Mouse (Mus musculus) hematopoietic multipotent progenitor cell, adult 10-12 weeks (in vitro differentiated cells): ENCODE results near the gene Ap4m1. TPM values are rescaled to one million over a fixed set of nuclear protein-coding genes. Genes with fewer than 3 reads are reported as not detected.

ENCODE experiments used
- polyA plus RNA-seq: library from polyadenylated mRNA; stranded (reverse); fragments of >175 nt; gene quantifications from 2 replicates; pipeline ENCODE4 v1.2.3, GENCODE M21; 2012; ENCODE audit warnings: low replicate concordance

Ap4m1 gene
- 7.5 and 19.0 TPM in 2 replicates for polyA plus RNA-seq

GRCm38 (mm10) chr5:138171695-138172491 is at the start of gene Ap4m1, which contains the start of gene Mcm7:
Gene Ap4m1 (plus strand): TSS chr5:138172002.
Gene Mcm7 (minus strand): TSS chr5:138172422.

GRCm38 (mm10) chr5:138155443-138155976 is 16.3 kb upstream of the Ap4m1 start, which contains the start of gene Zfp113:
Gene Zfp113 (minus strand): TSS chr5:138155744.

GRCm38 (mm10) chr5:138160842-138161665 is 10.7 kb upstream of the Ap4m1 start, which contains the start of gene Cops6:
Gene Cops6 (plus strand): TSS chr5:138161071.

GRCm38 (mm10) chr5:138186950-138187638 is 15.3 kb downstream of the Ap4m1 start, which contains the start of the genes Taf6 and Cnpy4:
Gene Taf6 (minus strand): TSS chr5:138187451.
Gene Cnpy4 (plus strand): TSS chr5:138187485.

GRCm38 (mm10) chr5:138193771-138194727 is 22.2 kb downstream of the Ap4m1 start, which contains the start of gene Mblac1:
Gene Mblac1 (plus strand): TSS chr5:138194314.

GRCm38 (mm10) chr5:138225700-138226099 is 53.9 kb downstream of the Ap4m1 start, which contains the start of gene Nxpe5:
Gene Nxpe5 (plus strand): TSS chr5:138225898.

Other genes starting within 250 kb of the Ap4m1 start
- not detected in 2 replicates for gene Gjc3, start 208.9 kb upstream of the Ap4m1 start, polyA plus RNA-seq
- not detected in 2 replicates for gene Azgp1, start 190.5 kb upstream of the Ap4m1 start, polyA plus RNA-seq
- gene Smok3a, start 150.7 kb upstream of the Ap4m1 start, polyA plus RNA-seq: not detected in 2 replicates
- not detected in 2 replicates for gene Smok3b, start 150.6 kb upstream of the Ap4m1 start, polyA plus RNA-seq
- gene Smok3c, start 118.8 kb upstream of the Ap4m1 start, polyA plus RNA-seq: not detected in 2 replicates
- gene Zkscan1, start 86.9 kb upstream of the Ap4m1 start, polyA plus RNA-seq: 0.78 and 1.9 TPM in 2 replicates
- 0.54 and 2.8 TPM in 2 replicates for gene Zscan21, start 55.1 kb upstream of the Ap4m1 start, polyA plus RNA-seq
- 0.34 and 0.71 TPM in 2 replicates for gene Zfp113, start 16.3 kb upstream of the Ap4m1 start, polyA plus RNA-seq
- gene Cops6, start 10.9 kb upstream of the Ap4m1 start, polyA plus RNA-seq: 45.0 and 53.1 TPM in 2 replicates
- 5.9 and 28.7 TPM in 2 replicates for gene Mcm7, start 420 bp downstream of the Ap4m1 start, polyA plus RNA-seq
- gene Taf6, start 15.4 kb downstream of the Ap4m1 start, polyA plus RNA-seq: 13.1 and 29.5 TPM in 2 replicates
- gene Cnpy4, start 15.5 kb downstream of the Ap4m1 start, polyA plus RNA-seq: 1.4 and 2.7 TPM in 2 replicates
- 2.1 and 5.4 TPM in 2 replicates for gene Mblac1, start 22.3 kb downstream of the Ap4m1 start, polyA plus RNA-seq
- gene Nxpe5, start 53.9 kb downstream of the Ap4m1 start, polyA plus RNA-seq: 1.6 and 1.8 TPM in 2 replicates
- 87.3 and 121 TPM in 2 replicates for gene Lamtor4, start 83.5 kb downstream of the Ap4m1 start, polyA plus RNA-seq
- 198 and 365 TPM in 2 replicates for gene BC037034, start 92.0 kb downstream of the Ap4m1 start, polyA plus RNA-seq
- gene Gal3st4, start 100.8 kb downstream of the Ap4m1 start, polyA plus RNA-seq: not detected in 2 replicates
- not detected in 2 replicates for gene Gm43720, start 108.0 kb downstream of the Ap4m1 start, polyA plus RNA-seq
- gene Gpc2, start 108.0 kb downstream of the Ap4m1 start, polyA plus RNA-seq: 2.5 and 2.7 TPM in 2 replicates
- gene Stag3, start 108.2 kb downstream of the Ap4m1 start, polyA plus RNA-seq: 2.1 and 9.1 TPM in 2 replicates
- 0.81 and 2.3 TPM in 2 replicates for gene Pvrig, start 170.0 kb downstream of the Ap4m1 start, polyA plus RNA-seq